Mouse (Mus musculus) myocyte (in vitro differentiated cells): ENCODE data around the gene Araf. TPM values are rescaled to one million over a fixed set of nuclear protein-coding genes. Genes with fewer than 3 reads are reported as not detected.
"Not testable (repeated sequence)": the region's sequence is repeated elsewhere in the genome, so short reads cannot be mapped to it uniquely, and the experiment has no call there.

ENCODE experiments used
- H3K27me3 ChIP-seq: one replicate; pipeline ENCODE4 v1.6.1; 2011; ENCODE audit not compliant: control insufficient read depth, insufficient read depth, insufficient read length
- H3K36me3 ChIP-seq: one replicate; pipeline ENCODE4 v1.6.1; 2011; ENCODE audit not compliant: control insufficient read depth, insufficient read depth
- H3K4me2 ChIP-seq: one replicate; pipeline ENCODE4 v1.6.1; 2011; ENCODE audit warnings: low read depth, control low read depth
- H3K4me3 ChIP-seq: one replicate; pipeline ENCODE4 v1.5.1; 2011; ENCODE audit warnings: mild to moderate bottlenecking, control low read depth, moderate library complexity
- H3K79me2 ChIP-seq: one replicate; pipeline ENCODE4 v1.6.1; 2011; ENCODE audit not compliant: control insufficient read depth, insufficient read depth
- H3ac ChIP-seq: one replicate; pipeline ENCODE4 v1.6.1; 2011; ENCODE audit not compliant: control insufficient read depth, insufficient read length
- CEBPB ChIP-seq: IDR thresholded peaks from 2 replicates; pipeline ENCODE4 v1.6.1; 2011; ENCODE audit warnings: mild to moderate bottlenecking, moderate library complexity; ENCODE audit not compliant: poor library complexity, insufficient read depth, severe bottlenecking
- E2F4 ChIP-seq: IDR thresholded peaks from one replicate; pipeline ENCODE4 v1.6.1; 2011; ENCODE audit warnings: mild to moderate bottlenecking, control low read depth, moderate library complexity; ENCODE audit not compliant: insufficient read depth
- MAX ChIP-seq: IDR thresholded peaks from one replicate; pipeline ENCODE4 v1.6.1; 2011; ENCODE audit warnings: low read depth, mild to moderate bottlenecking, control low read depth
- MYOD1 ChIP-seq, 3 experiments: IDR thresholded peaks; one replicate each; pipeline ENCODE4 v1.6.1; 2011; ENCODE audit warnings: control low read depth in 2 of 3, low read depth in 2 of 3, mild to moderate bottlenecking in 2 of 3, moderate library complexity in 1 of 3; ENCODE audit not compliant: insufficient read length in 2 of 3, control insufficient read depth in 1 of 3
- MYOG ChIP-seq, 3 experiments: IDR thresholded peaks; one replicate each; pipeline ENCODE4 v1.6.1; 2011; ENCODE audit warnings: control low read depth in 2 of 3, low read depth in 2 of 3, mild to moderate bottlenecking in 2 of 3; ENCODE audit not compliant: insufficient read length in 2 of 3, control insufficient read depth in 1 of 3, insufficient read depth in 1 of 3
- POLR2A ChIP-seq: IDR thresholded peaks from one replicate; pipeline ENCODE4 v1.6.1; 2011; ENCODE audit warnings: low read depth, mild to moderate bottlenecking, control low read depth, moderate library complexity; ENCODE audit not compliant: insufficient read length
- POLR2AphosphoS2 ChIP-seq: IDR thresholded peaks from one replicate; pipeline ENCODE4 v1.6.1; 2011; ENCODE audit warnings: low read depth, control low read depth; ENCODE audit not compliant: insufficient read length
- REST ChIP-seq: IDR thresholded peaks from one replicate; pipeline ENCODE4 v1.6.1; 2011; ENCODE audit warnings: mild to moderate bottlenecking, control low read depth, moderate library complexity; ENCODE audit not compliant: insufficient read depth, insufficient read length
- SRF ChIP-seq: IDR thresholded peaks from one replicate; pipeline ENCODE4 v1.6.1; 2011; ENCODE audit warnings: low read depth; ENCODE audit not compliant: control insufficient read depth, insufficient read length
- TCF12 ChIP-seq: IDR thresholded peaks from one replicate; pipeline ENCODE4 v1.6.1; 2011; ENCODE audit warnings: mild to moderate bottlenecking, control low read depth; ENCODE audit not compliant: poor library complexity, insufficient read depth, severe bottlenecking
- TCF3 ChIP-seq: IDR thresholded peaks from one replicate; pipeline ENCODE4 v1.6.1; 2011; ENCODE audit warnings: low read depth, control low read depth; ENCODE audit not compliant: insufficient read length
- USF1 ChIP-seq: IDR thresholded peaks from one replicate; pipeline ENCODE4 v1.6.1; 2011; ENCODE audit warnings: low read depth, mild to moderate bottlenecking, control low read depth, moderate library complexity
- polyA plus RNA-seq: library from polyadenylated mRNA; unstranded; fragments of >200 nt; fragmentation: generic; extraction: Trizol; gene quantifications from one replicate; pipeline ENCODE4 v1.2.1, GENCODE M21; 2012; ENCODE audit warnings: missing spikeins

Gene Araf
- polyA plus RNA-seq, 1 experiment: 66.5 TPM

- H3K4me2 ChIP-seq: no peak overlapping the region
- no peak overlapping the region for H3K4me3 ChIP-seq
- no peaks in the 10 kb centered on the region for H3K79me2 ChIP-seq
- TF ChIP-seq TCF3 (no peak), POLR2AphosphoS2 (no peak), MAX (no peak), MYOD1 (IDR thresholded peaks at IDR 0.05; ENCODE audit: control insufficient read depth in 1 of 3, insufficient read length in 2 of 3, low read depth in 2 of 3) (no peak), MYOG (IDR thresholded peaks at IDR 0.05; ENCODE audit: control insufficient read depth in 1 of 3, insufficient read depth in 1 of 3, insufficient read length in 2 of 3, low read depth in 2 of 3) (no peak), POLR2A (no peak), USF1 (no peak), REST (no peak), E2F4 (no peak), SRF (no peak), CEBPB (no peak), TCF12 (no peak)
- H3K27me3 ChIP-seq: no peaks in the 10 kb centered on the region
- no peaks in the 10 kb centered on the region for H3K36me3 ChIP-seq
- H3ac ChIP-seq: no peak overlapping the region
These were observed 3.4 kb upstream of the Araf start for GRCm38 (mm10) chrX:20794229-20794628.

GRCm38 (mm10) chrX:20798141-20798796 is 655 bp downstream of the Araf start:
- H3K4me3 ChIP-seq: no peak overlapping the region
- TF ChIP-seq POLR2A: no peak
- TF ChIP-seq USF1: no peak
- no peak for TF ChIP-seq E2F4
- TF ChIP-seq SRF: no peak
- no peak for TF ChIP-seq MAX
- TF ChIP-seq TCF12: no peak
- no peak for TF ChIP-seq MYOG (IDR thresholded peaks at IDR 0.05; ENCODE audit: control insufficient read depth in 1 of 3, insufficient read depth in 1 of 3, insufficient read length in 2 of 3, low read depth in 2 of 3)
- no peak for TF ChIP-seq POLR2AphosphoS2
- TF ChIP-seq REST: no peak
- no peak for TF ChIP-seq TCF3
- TF ChIP-seq CEBPB: no peak

DNA sequence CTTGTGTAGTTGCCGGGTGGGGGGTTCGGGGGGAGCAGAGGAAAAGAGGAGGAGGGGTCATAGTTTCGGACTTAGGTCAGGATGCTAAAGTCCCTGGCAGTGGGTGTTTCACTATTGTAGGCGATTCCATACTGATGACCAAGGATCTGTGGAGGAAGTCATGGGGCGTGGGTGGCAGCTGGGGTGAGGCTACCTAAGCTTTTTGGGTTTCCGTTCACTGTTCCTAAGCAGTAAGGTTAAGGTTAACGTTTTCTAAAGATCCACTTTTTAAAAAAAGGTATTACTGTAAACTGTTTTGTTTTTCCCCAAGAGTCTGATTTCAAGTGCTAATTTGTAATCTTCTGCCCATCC is 1.2 kb downstream of the Araf start:
- Histone ChIP-seq H3K79me2 (no peaks in the 10 kb centered on the region), H3K36me3 (no peaks in the 10 kb centered on the region), H3K4me2 (no peak overlapping the region), H3K4me3 (no peak overlapping the region), H3K27me3 (no peaks in the 10 kb centered on the region), H3ac (no peak overlapping the region)
- no peak for TF ChIP-seq MYOD1 (IDR thresholded peaks at IDR 0.05; ENCODE audit: control insufficient read depth in 1 of 3, insufficient read length in 2 of 3, low read depth in 2 of 3)
- no peak for TF ChIP-seq CEBPB
- no peak for TF ChIP-seq E2F4
- no peak for TF ChIP-seq SRF
- no peak for TF ChIP-seq REST
- no peak for TF ChIP-seq POLR2AphosphoS2
- no peak for TF ChIP-seq TCF3

More at GRCm38 (mm10) chrX:20798141-20798796, 655 bp downstream of the Araf start:
- H3ac ChIP-seq: no peak overlapping the region
- no peaks in the 10 kb centered on the region for H3K36me3 ChIP-seq
- H3K4me2 ChIP-seq: no peak overlapping the region
- no peaks in the 10 kb centered on the region for H3K27me3 ChIP-seq
- no peaks in the 10 kb centered on the region for H3K79me2 ChIP-seq

GRCm38 (mm10) chrX:20801456-20801855 is 3.8 kb downstream of the Araf start:
- Histone ChIP-seq H3K4me2 (no peak overlapping the region), H3ac (no peak overlapping the region)

GRCm38 (mm10) chrX:20804301-20804700 is 6.7 kb downstream of the Araf start:
- H3K36me3 ChIP-seq, H3K79me2 ChIP-seq, H3K4me3 ChIP-seq, H3K27me3 ChIP-seq, H3K4me2 ChIP-seq, H3ac ChIP-seq: not testable (repeated sequence)

More at GRCm38 (mm10) chrX:20801456-20801855, 3.8 kb downstream of the Araf start:
- TF ChIP-seq CEBPB (no peak), TCF3 (no peak), REST (no peak), USF1 (no peak), POLR2AphosphoS2 (no peak), SRF (no peak), TCF12 (no peak), MAX (no peak), MYOD1 (IDR thresholded peaks at IDR 0.05; ENCODE audit: control insufficient read depth in 1 of 3, insufficient read length in 2 of 3, low read depth in 2 of 3) (no peak), E2F4 (no peak), MYOG (IDR thresholded peaks at IDR 0.05; ENCODE audit: control insufficient read depth in 1 of 3, insufficient read depth in 1 of 3, insufficient read length in 2 of 3, low read depth in 2 of 3) (no peak), POLR2A (no peak)
- Histone ChIP-seq H3K27me3 (no peaks in the 10 kb centered on the region), H3K79me2 (no peaks in the 10 kb centered on the region), H3K36me3 (no peaks in the 10 kb centered on the region), H3K4me3 (no peak overlapping the region)
